Mouse (Mus musculus) midbrain, embryonic 14.5 days (tissue): Measurements from ENCODE around the gene Gm10409. TPM values are rescaled to one million over a fixed set of nuclear protein-coding genes. Genes with fewer than 3 reads are reported as not detected.
"Not testable (repeated sequence)": the region's sequence is repeated elsewhere in the genome, so short reads cannot be mapped to it uniquely, and the experiment has no call there.

ENCODE experiments used
- ATAC-seq: fragments of 200-750 bp; cut with Nextera tagmentation; 2 replicates; pipeline ENCODE4 v1.8.0; 2017; ENCODE audit warnings: moderate number of reproducible peaks, moderate library complexity; ENCODE audit not compliant: low FRiP score, low TSS enrichment
- DNase-seq: peaks from one replicate; pipeline ENCODE4 v3.0.0-alpha.2; 2015
- H3K27ac ChIP-seq: fragments of 300-500 bp; sonication (generic); replicated peaks from 2 replicates; pipeline ENCODE4 v1.5.1; 2014; ENCODE audit warnings: mild to moderate bottlenecking, low read depth, low read length, moderate library complexity
- H3K27me3 ChIP-seq: fragments of 300-500 bp; sonication (generic); 2 replicates; pipeline ENCODE4 v1.6.1; 2014; ENCODE audit warnings: low read length, control low read depth, mixed read lengths; ENCODE audit not compliant: control insufficient read depth, insufficient read depth
- H3K36me3 ChIP-seq: fragments of 300-500 bp; sonication (generic); 2 replicates; pipeline ENCODE4 v1.6.1; 2014; ENCODE audit warnings: low read length, control low read depth; ENCODE audit not compliant: control insufficient read depth, insufficient read depth
- H3K4me1 ChIP-seq: fragments of 300-500 bp; sonication (generic); 2 replicates; pipeline ENCODE4 v1.6.1; 2014; ENCODE audit warnings: mild to moderate bottlenecking, antibody characterized with exemption, low read length, control low read depth; ENCODE audit not compliant: control insufficient read depth, insufficient read depth
- H3K4me2 ChIP-seq: fragments of 300-500 bp; sonication (generic); 2 replicates; pipeline ENCODE4 v1.6.1; 2014; ENCODE audit warnings: mild to moderate bottlenecking, low read length, moderate library complexity
- H3K4me3 ChIP-seq: fragments of 300-500 bp; sonication (generic); replicated peaks from 2 replicates; pipeline ENCODE4 v1.5.1; 2014; ENCODE audit warnings: low read depth, low read length
- H3K9ac ChIP-seq: fragments of 300-500 bp; sonication (generic); replicated peaks from 2 replicates; pipeline ENCODE4 v1.6.1; 2014; ENCODE audit warnings: mild to moderate bottlenecking, low read length, moderate library complexity
- H3K9me3 ChIP-seq: fragments of 300-500 bp; sonication (generic); 2 replicates; pipeline ENCODE4 v1.6.1; 2016; ENCODE audit warnings: low read length, control low read depth, mixed read lengths; ENCODE audit not compliant: control insufficient read depth
- WGBS: fragments of 180-500 bp; shearing (Covaris S2); extraction: QIAGEN DNeasy Blood & Tissue Kit; methylation state at CpG from one replicate; pipeline ENCODE4 v1.1.7; 2014; 5-methylcytosine and 5-hydroxymethylcytosine counted together
- polyA plus RNA-seq: library from polyadenylated mRNA; unstranded; fragments of >200 nt; fragmentation: Nextera tagmentation; extraction: Ambion mirVana; gene quantifications from 2 replicates; pipeline ENCODE4 v1.2.1, GENCODE M21; 2014

The Gm10409 gene
- polyA plus RNA-seq, result 16.6 and 23.7 TPM in 2 replicates

- H3K4me2 ChIP-seq, H3K27ac ChIP-seq, H3K36me3 ChIP-seq, DNase-seq, H3K4me1 ChIP-seq, H3K27me3 ChIP-seq, ATAC-seq, H3K9ac ChIP-seq, H3K9me3 ChIP-seq, H3K4me3 ChIP-seq: not testable (repeated sequence)
- no CpG with 5 or more reads among the region's 32 CpGs for WGBS
Observed at GRCm38 (mm10) chr14:3412314-3412713, at the start of gene Gm10409. TSS of gene Gm10409 (plus strand) at chr14:3412614.

- H3K4me1 ChIP-seq, H3K9ac ChIP-seq, DNase-seq, ATAC-seq, H3K4me2 ChIP-seq, H3K27ac ChIP-seq, H3K4me3 ChIP-seq, H3K27me3 ChIP-seq, H3K9me3 ChIP-seq, H3K36me3 ChIP-seq: not testable (repeated sequence)
- WGBS, result no CpG with 5 or more reads among the region's 2 CpGs
Observed at GRCm38 (mm10) chr14:3394793-3395192, 17.6 kb upstream of the Gm10409 start, which contains the start of gene Gm10413. TSS of gene Gm10413 (plus strand) at chr14:3395093.

GRCm38 (mm10) chr14:3427803-3428202, 15.4 kb downstream of the Gm10409 start, which contains the start of gene Gm3005:
TSS of gene Gm3005 (plus strand) at chr14:3428103.
- no CpG with 5 or more reads among the region's 2 CpGs for WGBS
- not testable (repeated sequence) for H3K4me3 ChIP-seq, H3K4me2 ChIP-seq, H3K27me3 ChIP-seq, DNase-seq, H3K27ac ChIP-seq, H3K36me3 ChIP-seq, H3K9me3 ChIP-seq, H3K9ac ChIP-seq, ATAC-seq, H3K4me1 ChIP-seq

GRCm38 (mm10) chr14:3449079-3449478, 36.7 kb downstream of the Gm10409 start, which contains the start of gene Gm10408:
TSS of gene Gm10408 (plus strand) at chr14:3449379.
- H3K4me3 ChIP-seq, H3K36me3 ChIP-seq, H3K27ac ChIP-seq, DNase-seq, H3K9me3 ChIP-seq, H3K4me2 ChIP-seq, ATAC-seq, H3K27me3 ChIP-seq, H3K4me1 ChIP-seq, H3K9ac ChIP-seq: not testable (repeated sequence)
- WGBS, result no CpG with 5 or more reads among the region's 3 CpGs

Other genes with a start within 250 kb of the Gm10409 start
- gene Gm5795, start 224.4 kb upstream of the Gm10409 start, polyA plus RNA-seq, result 0.72 TPM in 1 of 2 replicates, not detected in the other
- 24.7 and 32.4 TPM in 2 replicates for gene D830030K20Rik, start 204.1 kb upstream of the Gm10409 start, polyA plus RNA-seq
- gene Gm2956, start 80.0 kb upstream of the Gm10409 start, polyA plus RNA-seq, result 0.33 TPM in 1 of 2 replicates, not detected in the other
- not detected in 2 replicates for gene Gm10413, start 17.5 kb upstream of the Gm10409 start, polyA plus RNA-seq
- gene Gm3005, start 15.5 kb downstream of the Gm10409 start, polyA plus RNA-seq, result 10.9 and 15.7 TPM in 2 replicates
- gene Gm10408, start 36.8 kb downstream of the Gm10409 start, polyA plus RNA-seq, result 0.39 TPM in 1 of 2 replicates, not detected in the other
- gene Gm3012, start 221.9 kb downstream of the Gm10409 start, polyA plus RNA-seq, result not detected in 2 replicates
- 16.6 and 23.7 TPM in 2 replicates for gene Gm3020, start 239.4 kb downstream of the Gm10409 start, polyA plus RNA-seq